Mouse (Mus musculus) left cerebral cortex, adult 11 months (tissue): ENCODE measurements at regions not wholly inside any gene's neighbourhood (a gene's known extent, or its start where the extent isn't known, plus 50 kb on each side); places are given as distances from the start of the nearest gene placed in this dataset.

Experiments
- DNase-seq: peaks from one replicate; pipeline ENCODE4 v3.0.0; 2022; ENCODE audit warnings: low spot score

DNA sequence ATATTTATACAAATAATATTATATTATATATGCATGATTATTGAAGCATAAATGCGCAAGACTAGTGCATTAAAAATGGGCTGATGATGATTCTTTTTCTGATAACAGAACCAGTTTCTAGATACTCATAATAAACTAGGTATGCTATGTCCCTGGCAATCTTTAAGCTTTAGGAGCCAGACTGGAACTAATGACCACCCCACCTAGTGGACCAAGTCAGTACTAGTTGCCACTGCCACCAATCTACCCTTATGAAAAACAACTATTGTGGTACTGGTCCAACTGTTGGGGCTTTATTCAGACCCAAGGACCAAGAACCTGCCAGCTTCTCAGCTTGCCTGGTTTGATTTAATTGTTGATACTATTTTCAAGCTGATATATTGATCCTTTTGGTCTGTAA lies 722.8 kb downstream of the Dach1 start:
- no peak for DNase-seq

- no peak for DNase-seq
These were observed 729.2 kb downstream of the Dach1 start for GRCm38 (mm10) chr14:97440326-97440725.

GRCm38 (mm10) chr14:97435453-97436233 lies 733.9 kb downstream of the Dach1 start:
- DNase-seq: no peak

DNA sequence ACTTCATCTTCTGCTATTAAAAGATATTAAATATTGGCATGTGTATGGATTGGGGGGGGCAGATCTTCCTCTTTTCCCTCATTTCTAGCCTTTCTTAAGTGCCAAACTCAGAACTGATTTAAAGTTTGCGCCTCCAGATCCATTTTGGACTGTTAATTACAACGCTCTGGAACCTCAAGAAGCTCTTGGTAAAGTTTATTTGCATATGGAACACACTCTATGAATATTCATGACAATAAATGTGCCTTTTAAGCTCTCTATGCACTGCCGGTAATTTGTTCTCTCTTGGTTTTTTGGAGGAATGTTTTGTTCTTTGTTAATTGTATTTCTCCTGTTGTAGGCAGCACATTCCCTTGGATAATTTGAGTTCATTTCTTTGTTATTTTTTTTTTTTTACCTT lies 738.3 kb downstream of the Dach1 start:
- no peak for DNase-seq

DNA sequence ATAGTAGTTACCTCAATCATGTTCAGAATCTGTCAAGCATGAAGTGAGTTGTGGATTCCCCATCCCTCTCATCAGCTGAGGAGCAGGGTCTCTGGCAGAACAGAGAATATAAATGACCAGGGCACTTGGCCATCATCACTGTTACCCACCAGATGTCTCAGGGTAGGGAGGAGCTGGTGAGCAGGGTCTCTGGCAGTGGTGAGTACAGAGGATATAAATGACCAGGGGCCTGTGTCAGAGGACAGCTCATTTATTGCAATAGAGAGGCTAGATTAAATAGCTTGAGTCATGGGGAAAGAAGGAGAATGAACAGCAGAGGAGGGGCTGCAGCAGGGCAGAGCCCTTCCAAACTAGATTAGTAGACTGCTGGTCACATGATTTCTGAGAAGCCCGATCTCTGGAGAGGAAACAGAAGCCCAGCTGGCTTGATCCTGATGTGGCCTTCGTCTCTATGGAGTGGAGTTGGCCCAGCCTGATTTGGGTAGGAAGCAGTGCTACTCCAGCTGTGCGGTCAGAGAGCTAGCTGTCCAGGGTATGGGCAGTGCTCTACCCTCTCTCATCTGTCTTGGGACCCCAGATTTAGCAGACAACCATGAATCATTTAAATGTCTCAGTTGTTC lies 766.3 kb downstream of the Dach1 start:
- no peak for DNase-seq

GRCm38 (mm10) chr14:97396385-97396784 lies 773.2 kb downstream of the Dach1 start:
- no peak for DNase-seq

- DNase-seq: no peak
These were observed 773.7 kb downstream of the Dach1 start for GRCm38 (mm10) chr14:97395750-97396377.

DNA sequence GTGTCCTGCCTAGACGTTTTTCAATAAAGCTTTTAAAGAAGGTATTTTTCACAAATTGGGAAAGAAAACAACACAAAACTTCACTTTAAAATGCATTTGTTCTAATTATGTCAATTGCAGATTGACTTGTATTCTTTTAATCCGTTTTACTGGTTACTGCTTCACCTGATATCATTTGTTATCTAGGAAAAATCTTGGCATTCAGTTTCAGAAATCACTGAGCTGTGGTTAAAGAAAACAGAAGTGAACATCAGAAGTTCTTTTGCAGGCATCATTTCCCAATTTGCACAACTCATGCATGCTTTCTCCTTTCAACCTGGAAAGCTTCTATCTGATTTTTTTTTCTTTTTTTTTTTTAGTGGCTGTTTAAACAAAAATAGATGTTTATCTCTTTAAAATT lies 780.6 kb downstream of the Dach1 start:
- DNase-seq: no peak

DNA sequence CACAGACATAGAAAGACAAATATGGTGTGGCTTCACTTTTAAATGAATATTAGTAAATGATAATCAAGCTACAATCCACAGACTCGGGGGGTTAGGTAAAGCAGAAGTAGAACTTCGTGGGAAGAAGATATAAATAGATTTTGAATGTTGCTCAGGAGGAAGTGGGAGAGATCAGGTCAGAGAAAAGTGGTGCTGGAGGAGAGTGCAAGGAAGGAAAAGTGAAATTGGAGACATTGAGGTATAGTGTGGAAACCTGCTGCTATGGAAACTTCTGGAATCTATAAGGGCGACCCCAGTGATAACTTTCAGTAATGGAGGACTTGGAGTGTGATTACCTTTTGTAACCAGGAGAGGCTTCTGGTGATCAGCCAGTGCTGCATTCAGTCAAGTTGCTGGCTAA lies 789.4 kb downstream of the Dach1 start:
- no peak for DNase-seq

- no peak for DNase-seq
These were observed 812.6 kb downstream of the Dach1 start for GRCm38 (mm10) chr14:97356915-97357314.

DNA sequence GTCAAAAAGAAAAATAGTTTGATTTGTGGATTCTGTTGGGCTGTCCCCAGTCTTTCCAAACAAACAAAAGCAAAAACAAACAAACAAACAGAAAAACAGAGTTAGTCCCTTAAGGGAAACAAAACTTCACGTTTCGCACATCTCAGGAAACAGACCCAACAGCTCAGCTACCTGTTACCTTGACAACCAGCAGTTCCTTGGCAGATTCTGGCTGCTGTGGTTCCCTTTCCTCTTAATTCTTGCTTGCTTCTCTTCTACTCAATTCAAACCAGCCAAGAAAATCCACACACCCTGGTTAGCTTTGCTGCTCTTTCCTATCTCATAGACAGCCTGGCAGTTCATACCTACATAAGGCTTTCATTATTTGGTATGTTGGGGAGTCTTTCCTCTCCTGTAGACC lies 821.6 kb downstream of the Dach1 start:
- no peak for DNase-seq

DNA sequence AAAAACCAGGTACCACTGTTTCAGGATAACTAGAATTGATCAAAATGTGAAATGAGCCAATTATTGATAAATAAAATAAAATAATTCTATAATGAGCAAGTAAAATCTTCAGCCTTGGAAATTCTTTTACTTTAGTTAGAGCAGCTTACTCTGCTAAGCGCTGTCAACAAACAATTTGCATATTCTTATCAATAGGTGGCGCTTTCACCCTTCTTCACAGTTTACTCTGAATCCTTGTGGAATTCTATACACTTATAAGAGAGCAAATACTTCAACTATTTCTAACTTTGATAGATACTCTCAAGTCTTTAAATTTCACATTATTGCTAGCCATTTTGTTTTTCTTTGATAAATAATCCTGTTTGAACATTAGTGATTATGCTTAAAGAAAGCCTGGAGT lies 812.5 kb upstream of the Klhl1 start:
- no peak for DNase-seq

DNA sequence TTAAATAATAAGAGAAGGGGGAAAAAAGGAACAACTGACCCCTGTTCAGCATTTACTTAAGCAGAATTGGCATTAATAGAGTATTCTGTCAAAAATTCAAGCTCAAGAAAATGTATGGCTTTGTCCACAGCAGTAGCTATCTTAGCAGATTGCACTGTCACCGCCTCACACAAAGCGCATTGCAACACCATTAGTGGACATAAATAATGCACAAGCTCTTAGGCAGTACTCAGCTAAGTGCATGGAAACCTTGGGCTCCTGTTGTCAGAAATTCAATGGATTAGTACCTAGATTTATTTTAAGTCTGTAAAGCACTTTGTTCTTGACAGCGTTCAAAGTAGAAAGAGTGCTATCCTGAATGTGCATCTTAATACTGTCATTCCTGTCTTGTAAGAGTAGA lies 811.1 kb upstream of the Klhl1 start:
- no peak for DNase-seq

GRCm38 (mm10) chr14:97293109-97293508 lies 774.2 kb upstream of the Klhl1 start:
- no peak for DNase-seq

GRCm38 (mm10) chr14:97287447-97287846 lies 768.5 kb upstream of the Klhl1 start:
- DNase-seq: no peak

DNA sequence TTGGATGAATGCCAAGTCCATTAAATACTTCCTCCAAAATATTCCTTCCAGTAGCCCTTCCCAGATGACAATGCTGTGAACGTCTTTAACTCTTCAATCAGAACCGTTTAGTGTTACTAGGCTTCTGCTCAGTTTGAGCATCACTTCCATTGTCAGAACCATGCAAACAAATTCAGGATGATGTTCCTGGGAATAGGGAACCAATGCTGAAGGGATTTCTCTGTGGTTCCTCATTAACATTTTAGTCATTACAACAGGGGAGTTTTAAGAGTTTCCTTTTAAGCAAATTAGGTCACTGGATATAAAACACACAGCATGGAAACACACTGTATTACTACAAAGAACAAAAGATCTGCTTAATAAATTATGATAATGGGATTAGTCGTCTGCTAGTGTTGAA lies 739.6 kb upstream of the Klhl1 start:
- no peak for DNase-seq
